Mouse (Mus musculus) hindlimb bud, embryonic 11.5 days (tissue): ENCODE results near the gene Gm11077.

Experiments used
- DNase-seq: peaks from one replicate; pipeline ENCODE4 v3.0.0-alpha.2; 2012; ENCODE audit warnings: low read depth, low spot score; ENCODE audit errors: extremely low spot score

Gene Gm11077

DNA sequence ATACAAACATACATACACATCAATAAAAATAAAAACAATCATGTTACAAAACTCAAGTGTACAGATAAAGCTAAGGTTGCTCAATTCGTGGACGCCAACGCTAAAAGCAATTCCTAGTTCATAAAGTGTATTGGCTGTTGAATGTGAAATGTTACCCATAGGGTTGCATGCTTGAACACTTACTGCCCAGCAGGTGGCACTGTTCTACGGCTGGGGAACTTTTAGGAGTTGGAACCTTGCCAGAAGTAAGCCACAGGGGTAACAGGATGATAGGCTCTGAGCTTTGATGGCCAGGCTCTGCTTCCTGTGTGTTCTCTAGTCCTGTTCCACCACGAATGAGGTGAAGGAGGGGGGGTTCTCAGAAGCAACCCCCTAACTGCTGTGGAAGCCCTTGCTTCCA, at the start of gene Gm11077:
TSS of gene Gm11077 (plus strand) at position 13 of the 400 bp plus-strand sequence.
- no peak for DNase-seq

DNA sequence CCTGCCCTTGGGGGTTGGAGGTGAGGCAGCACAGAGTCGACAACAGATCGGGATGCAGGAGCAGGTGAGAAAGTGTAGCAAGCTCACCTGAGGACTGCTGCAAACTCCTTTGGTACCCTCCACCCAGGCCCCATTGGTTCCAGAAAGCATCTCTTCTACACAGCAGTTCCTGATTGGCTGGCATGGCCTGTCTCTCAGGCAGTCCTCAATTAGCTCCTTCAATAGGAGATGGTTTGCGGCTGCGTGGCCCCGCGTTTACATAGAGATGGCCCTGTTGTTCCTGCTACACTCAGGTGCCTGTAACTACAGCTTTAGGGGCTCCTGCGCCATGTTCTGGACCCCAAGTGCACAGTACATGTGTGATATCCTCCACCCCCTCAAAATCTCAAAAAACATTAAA, 48.4 kb upstream of the Gm11077 start:
- DNase-seq: no peak

GRCm38 (mm10) chr6:140682829-140683228, 46.3 kb upstream of the Gm11077 start:
- DNase-seq: no peak

DNA sequence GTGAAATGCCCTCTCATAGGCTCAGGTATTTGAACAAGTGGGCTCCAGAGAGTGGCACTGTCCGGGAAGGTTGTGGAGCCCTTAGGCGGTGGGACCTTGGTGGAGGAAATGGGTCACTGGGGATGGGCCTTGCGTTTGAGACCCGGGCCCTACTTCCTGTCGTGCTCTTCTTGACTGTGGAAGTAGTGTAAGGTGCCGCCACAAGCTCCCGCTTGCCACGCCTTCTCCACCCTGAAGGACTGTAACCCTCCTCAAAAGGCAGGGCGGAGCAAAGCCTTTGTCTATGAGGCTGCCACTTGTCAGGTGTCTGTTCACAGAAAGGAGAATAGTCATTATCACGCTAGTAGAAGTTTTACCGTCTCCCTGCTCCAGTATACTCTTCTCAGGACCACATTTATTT, 44.7 kb upstream of the Gm11077 start:
- no peak for DNase-seq

GRCm38 (mm10) chr6:140689617-140690404, 39.3 kb upstream of the Gm11077 start:
- no peak for DNase-seq

- no peak for DNase-seq
These were observed 36.9 kb upstream of the Gm11077 start for GRCm38 (mm10) chr6:140692160-140692559.

DNA sequence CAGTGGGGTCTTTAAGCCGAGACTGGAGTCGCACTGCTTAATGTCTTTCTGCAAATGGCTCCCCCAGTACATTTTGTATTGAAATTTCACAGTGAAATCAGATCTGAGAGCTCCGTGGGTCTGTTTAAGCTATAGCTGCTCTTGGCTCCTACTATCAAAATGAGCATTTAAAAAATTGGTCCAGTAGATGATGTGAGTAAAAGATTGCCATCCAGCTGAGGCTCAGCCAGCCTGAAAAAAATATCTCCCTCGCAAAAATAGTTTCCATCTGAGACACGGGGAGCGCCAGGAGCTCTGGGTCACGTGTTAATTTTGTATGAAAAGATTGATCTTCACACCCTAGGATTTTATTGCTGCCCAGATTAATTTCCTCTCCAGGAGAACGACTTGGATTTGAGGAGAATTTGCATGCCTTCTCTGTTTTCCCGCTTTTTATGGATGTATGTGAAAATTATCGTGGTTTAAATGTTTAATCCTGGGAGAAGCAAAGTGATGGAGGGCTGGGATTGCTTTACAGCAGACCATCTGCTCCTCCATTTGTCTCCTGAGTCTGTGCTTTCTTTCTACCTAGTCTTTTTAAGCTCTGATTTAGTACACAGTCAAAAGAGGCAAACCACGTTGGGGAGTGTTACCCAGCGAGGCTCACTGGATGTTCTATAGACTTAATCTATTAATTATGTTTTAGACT, 32.7 kb upstream of the Gm11077 start:
- DNase-seq: no peak

DNA sequence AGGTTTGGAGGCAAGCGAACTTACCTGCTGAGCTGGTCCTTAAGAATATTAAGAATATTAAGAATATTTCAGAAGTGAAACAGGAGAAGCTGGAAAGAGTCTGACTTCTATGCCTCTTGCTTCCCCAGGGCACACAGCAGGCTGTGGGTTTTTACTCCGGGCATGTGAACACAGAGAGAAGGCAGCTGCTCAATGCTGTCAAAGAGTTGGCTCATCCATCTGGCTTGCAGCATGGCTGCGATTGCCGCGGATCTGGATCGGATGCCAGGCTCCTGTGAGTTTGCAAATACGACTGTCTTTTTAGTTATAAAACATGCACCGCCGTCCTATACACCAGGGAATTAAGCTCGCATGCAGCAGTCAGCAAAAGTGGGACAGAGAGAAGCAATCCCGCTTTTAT, 31.1 kb upstream of the Gm11077 start:
- no peak for DNase-seq

DNA sequence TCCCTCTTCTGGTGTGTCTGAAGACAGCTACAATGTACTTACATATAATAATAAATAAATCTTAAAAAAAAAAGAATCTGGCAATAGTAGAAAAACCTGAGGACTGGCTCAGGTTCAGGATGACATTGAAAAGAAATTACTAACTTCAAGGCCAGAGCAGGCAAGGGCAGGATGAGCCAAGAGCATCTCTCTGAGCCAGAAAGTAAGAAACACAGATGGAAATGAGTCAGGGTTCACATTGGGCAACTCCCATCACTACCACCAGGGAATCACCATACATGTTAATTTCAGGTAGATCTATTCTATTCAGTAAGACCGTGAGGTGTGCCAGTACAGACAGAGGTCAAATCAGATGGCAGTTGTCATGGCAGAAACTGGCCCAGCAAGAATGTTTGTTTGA, 30.5 kb upstream of the Gm11077 start:
- no peak for DNase-seq

GRCm38 (mm10) chr6:140701259-140701658, 27.8 kb upstream of the Gm11077 start:
- DNase-seq: no peak

GRCm38 (mm10) chr6:140705132-140705531, 24.0 kb upstream of the Gm11077 start:
- no peak for DNase-seq

DNA sequence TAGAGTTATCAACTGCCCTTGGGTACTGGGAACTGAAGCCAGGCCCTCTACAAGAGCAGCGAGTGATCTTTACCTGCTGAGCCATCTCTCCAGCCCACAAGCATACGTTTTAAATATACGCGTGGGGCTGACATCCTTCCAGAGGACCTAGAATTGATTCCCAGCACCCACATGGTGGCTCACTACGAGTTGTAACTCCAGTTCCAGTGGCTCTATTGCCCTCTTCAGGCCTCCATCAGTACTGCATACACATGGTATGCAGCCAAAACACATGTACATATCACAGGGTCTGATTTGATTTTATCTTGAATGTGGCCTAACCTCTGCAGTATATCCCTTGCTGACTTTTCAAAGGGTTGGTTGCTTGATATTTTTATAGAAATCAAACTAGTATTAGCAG, 23.0 kb upstream of the Gm11077 start:
- no peak for DNase-seq

- no peak for DNase-seq
These were observed 21.0 kb upstream of the Gm11077 start for GRCm38 (mm10) chr6:140708059-140708458.

GRCm38 (mm10) chr6:140709415-140710107, 19.5 kb upstream of the Gm11077 start:
- DNase-seq: no peak

GRCm38 (mm10) chr6:140712754-140713153, 16.3 kb upstream of the Gm11077 start:
- DNase-seq: no peak

DNA sequence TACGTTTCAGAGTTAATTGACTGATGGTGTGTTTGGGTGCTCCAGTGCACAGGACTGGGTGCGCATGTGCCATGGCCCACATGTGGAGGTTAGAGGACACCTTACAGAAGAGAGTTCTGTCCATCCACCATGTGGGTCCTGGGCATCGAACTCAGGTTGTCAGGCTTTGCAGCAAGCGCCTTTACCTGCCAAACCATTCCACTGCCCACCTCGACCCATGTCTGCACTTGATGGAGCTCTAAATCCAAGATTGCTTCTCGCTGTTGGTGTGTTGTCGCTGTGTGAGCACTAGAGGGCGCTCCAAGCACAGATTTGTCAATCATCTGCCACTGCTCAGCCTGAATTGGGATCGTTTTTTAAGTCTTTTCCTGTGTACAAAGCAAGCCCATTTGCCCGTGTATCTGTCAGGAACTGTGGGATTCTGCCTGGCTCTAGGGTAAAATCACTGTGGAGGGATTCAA, 14.1 kb upstream of the Gm11077 start:
- DNase-seq: peak; percentile 57

DNA sequence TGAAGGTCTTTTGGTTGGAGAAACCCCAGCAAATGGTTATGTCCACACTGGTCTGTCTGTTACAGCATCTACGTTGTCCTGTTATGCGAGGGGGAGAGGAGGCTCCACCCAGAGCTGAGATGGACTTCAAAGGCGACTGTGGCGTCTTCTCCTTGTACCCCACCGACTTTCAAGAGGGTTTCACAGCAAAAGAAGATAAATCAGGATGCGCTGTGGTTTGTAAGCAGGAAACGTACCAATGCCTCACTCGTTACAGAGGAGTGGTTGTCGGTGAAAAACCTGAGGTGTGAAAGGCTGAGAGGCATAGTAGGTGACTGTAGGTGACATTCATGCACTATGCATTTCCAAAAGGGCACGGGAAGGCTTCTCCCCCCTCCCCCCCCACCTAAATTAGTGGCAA, 7.0 kb upstream of the Gm11077 start:
- DNase-seq: no peak

DNA sequence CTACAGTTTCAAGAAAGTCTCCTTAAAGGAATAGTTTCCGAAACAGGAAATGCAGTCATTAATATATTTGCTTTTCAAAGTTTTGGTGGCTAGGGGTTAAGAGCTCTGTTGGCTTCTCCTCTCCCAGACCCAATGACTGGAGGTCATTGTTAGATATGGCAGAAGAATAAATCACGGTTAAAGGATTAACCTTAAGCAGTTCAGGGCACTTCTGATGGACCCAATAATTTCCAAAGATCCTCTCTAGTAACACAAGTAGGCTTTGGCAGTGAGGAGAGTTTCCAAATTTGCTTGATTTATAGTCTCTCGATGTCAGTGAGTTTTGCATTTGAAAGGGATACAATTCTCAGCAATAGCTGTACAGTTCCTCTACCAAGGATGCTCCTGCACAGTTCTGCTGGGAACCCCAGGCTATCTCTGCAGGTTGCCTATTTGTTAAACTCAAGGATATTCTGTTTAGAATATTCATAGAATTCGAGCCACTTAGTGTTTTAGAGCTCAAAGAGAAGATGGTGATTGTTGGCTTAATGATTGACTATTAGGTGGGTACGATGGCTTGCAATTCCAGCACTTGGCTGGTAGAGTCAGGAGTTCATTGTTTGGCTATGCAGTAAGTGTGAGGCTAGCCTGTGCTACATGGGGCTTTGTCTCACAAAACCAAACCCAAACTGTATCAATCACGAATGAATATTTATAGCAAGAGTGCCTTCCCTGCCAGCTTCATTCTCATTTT, 1.8 kb downstream of the Gm11077 start:
- peak; percentile 28 for DNase-seq

DNA sequence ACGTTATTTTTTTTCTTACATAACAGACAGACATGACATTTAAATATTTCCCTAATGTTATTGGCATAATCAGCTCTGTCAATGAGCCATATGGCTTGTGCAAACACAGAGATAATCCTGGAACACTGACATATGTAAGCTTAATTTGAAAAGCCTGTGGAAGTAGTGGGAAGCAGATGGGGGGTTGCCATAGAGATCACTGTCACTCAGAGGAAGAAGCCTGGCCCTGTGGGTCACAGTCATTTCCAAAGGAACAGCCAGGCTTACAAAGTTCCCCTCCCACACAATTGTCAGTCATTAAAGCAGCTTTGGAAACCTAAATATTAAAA, 2.3 kb downstream of the Gm11077 start:
- no peak for DNase-seq

GRCm38 (mm10) chr6:140732971-140733640, 4.0 kb downstream of the Gm11077 start:
- DNase-seq: no peak

GRCm38 (mm10) chr6:140733641-140733986, 4.5 kb downstream of the Gm11077 start:
- no peak for DNase-seq
